Mouse (Mus musculus) kidney, postnatal 0 days (tissue): ENCODE results near the gene Nlrp4f. TPM values are rescaled to one million over a fixed set of nuclear protein-coding genes. Genes with fewer than 3 reads are reported as not detected.
A peak's percentile ranks its signal among the peaks of the same experiment; 100 is the strongest.

ENCODE experiments used
- ATAC-seq: fragments of 200-750 bp; cut with Nextera tagmentation; replicated peaks from 2 replicates; pipeline ENCODE4 v1.8.0; 2017; ENCODE audit warnings: low read depth, moderate number of reproducible peaks, moderate TSS enrichment, moderate library complexity; ENCODE audit not compliant: low FRiP score
- DNase-seq: peaks from one replicate; pipeline ENCODE4 v3.0.0-alpha.2; 2016; ENCODE audit warnings: low spot score
- H3K27ac ChIP-seq: fragments of 300-500 bp; sonication (generic); 2 replicates; pipeline ENCODE4 v1.5.1; 2014; ENCODE audit warnings: mild to moderate bottlenecking
- H3K27me3 ChIP-seq: fragments of 300-500 bp; sonication (generic); 2 replicates; pipeline ENCODE4 v1.6.1; 2014; ENCODE audit warnings: low read length, mixed read lengths; ENCODE audit not compliant: insufficient read depth
- H3K36me3 ChIP-seq: fragments of 300-500 bp; sonication (generic); 2 replicates; pipeline ENCODE4 v1.6.1; 2014; ENCODE audit warnings: low read length, mixed read lengths; ENCODE audit not compliant: insufficient read depth
- H3K4me1 ChIP-seq: fragments of 300-500 bp; sonication (generic); replicated peaks from 2 replicates; pipeline ENCODE4 v1.6.1; 2014; ENCODE audit warnings: antibody characterized with exemption, low read length, mixed read lengths; ENCODE audit not compliant: insufficient read depth
- H3K4me2 ChIP-seq: fragments of 300-500 bp; sonication (generic); 2 replicates; pipeline ENCODE4 v1.6.1; 2014; ENCODE audit warnings: mild to moderate bottlenecking, low read length, moderate library complexity, mixed read lengths
- H3K4me3 ChIP-seq: fragments of 300-500 bp; sonication (generic); replicated peaks from 2 replicates; pipeline ENCODE4 v1.5.1; 2014; ENCODE audit warnings: low read depth, low read length
- H3K9ac ChIP-seq: fragments of 300-500 bp; sonication (generic); 2 replicates; pipeline ENCODE4 v1.6.1; 2014; ENCODE audit warnings: low read depth, low read length
- H3K9me3 ChIP-seq: fragments of 300-500 bp; sonication (generic); replicated peaks from 2 replicates; pipeline ENCODE4 v1.6.1; 2016; ENCODE audit warnings: low read length, inconsistent platforms, mixed read lengths
- CTCF ChIP-seq: IDR thresholded peaks from 2 replicates; pipeline ENCODE4 v1.5.1; 2016; ENCODE audit warnings: antibody characterized with exemption, low read depth, mild to moderate bottlenecking, moderate library complexity
- WGBS: fragments of 180-500 bp; shearing (Covaris S2); extraction: QIAGEN DNeasy Blood & Tissue Kit; methylation state at CpG from one replicate; pipeline ENCODE4 v1.1.7; 2014; 5-methylcytosine and 5-hydroxymethylcytosine counted together
- polyA plus RNA-seq: library from polyadenylated mRNA; unstranded; fragments of >200 nt; fragmentation: Nextera tagmentation; extraction: Ambion mirVana; gene quantifications from 2 replicates; pipeline ENCODE4 v1.2.1, GENCODE M21; 2015

The Nlrp4f gene
- polyA plus RNA-seq, 1 experiment from 2014 or later: not detected

DNA sequence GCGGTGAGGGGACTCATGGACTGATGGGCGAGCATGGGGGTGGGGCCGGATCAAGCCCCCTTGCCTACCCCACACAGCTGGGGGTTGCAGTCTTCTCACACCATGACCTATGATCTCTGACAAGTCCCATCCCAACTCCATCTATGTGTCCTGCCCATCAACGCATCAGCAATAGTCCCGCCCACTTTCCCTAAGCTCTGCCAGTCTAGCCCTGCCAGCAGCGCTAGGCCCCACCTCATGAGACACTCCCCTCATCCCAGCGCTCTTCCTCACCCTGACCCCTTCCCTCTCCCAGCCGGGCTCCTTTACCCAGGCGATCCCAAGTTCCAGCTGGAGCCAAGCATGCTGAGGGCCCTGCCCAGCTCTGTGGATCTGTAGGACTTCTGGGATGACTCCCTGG, 31.4 kb upstream of the Nlrp4f start:
- no peak overlapping the region for H3K4me2 ChIP-seq
- no peak for DNase-seq
- no peak overlapping the region for H3K4me3 ChIP-seq
- H3K36me3 ChIP-seq: no peaks in the 10 kb centered on the region
- no peak overlapping the region for H3K9ac ChIP-seq
- TF ChIP-seq CTCF: no peak
- no peaks in the 10 kb centered on the region for H3K9me3 ChIP-seq
- H3K27me3 ChIP-seq: no peaks in the 10 kb centered on the region
- 70% methylated on average over 9 of the region's 9 CpGs for WGBS
- ATAC-seq: no peak
- no peak overlapping the region for H3K27ac ChIP-seq
- peaks cover 2% of the 10 kb centered on the region; the same call in 1 of the 2 replicates for H3K4me1 ChIP-seq

DNA sequence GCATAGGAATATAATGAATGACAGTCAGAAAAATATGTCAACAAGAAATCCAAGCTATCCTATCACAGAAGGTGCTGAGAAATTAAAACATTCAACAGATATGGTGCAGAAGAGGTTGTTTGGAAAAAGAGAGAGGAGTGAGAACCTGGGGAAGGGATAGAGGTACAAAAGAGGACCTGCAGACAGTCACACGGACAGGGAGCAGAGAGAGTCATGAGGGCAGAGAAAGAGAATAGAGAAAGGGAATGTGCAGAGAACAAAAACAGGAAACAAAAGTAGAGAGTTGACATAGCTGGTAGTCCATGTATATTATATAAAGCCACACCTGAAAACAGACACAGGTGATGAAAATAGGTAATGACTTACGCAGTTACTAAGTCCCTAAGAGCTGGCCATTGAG, 20.9 kb upstream of the Nlrp4f start:
- DNase-seq (no peak), ATAC-seq (no peak)
- Histone ChIP-seq H3K27ac (no peak overlapping the region), H3K4me2 (no peak overlapping the region), H3K4me3 (no peak overlapping the region), H3K9ac (no peak overlapping the region), H3K27me3 (no peaks in the 10 kb centered on the region), H3K4me1 (no peaks in the 10 kb centered on the region), H3K36me3 (no peaks in the 10 kb centered on the region), H3K9me3 (no peaks in the 10 kb centered on the region)
- TF ChIP-seq CTCF: no peak
- 85% methylated on average over 2 of the region's 2 CpGs for WGBS

DNA sequence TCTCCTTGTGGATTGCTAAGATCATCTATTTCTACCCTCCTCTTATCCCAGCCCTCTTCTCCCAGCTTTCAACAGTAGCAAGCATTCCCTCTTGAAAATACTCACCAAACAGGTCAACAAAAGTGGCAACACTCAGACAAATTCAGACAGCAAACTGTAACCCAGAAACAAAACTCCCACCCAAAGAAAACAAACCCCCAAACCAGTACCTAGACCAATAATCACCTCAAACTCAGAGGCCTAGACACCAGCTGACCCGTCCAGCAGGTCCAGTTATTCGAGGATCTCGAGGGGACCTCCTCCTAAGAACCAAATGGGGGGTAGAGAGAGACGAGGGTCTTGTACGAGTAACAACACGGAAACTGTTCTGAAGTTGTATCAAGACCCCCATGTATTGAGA, 20.2 kb upstream of the Nlrp4f start:
- Histone ChIP-seq H3K9me3 (no peaks in the 10 kb centered on the region), H3K4me3 (no peak overlapping the region), H3K9ac (no peak overlapping the region), H3K36me3 (no peaks in the 10 kb centered on the region), H3K4me2 (no peak overlapping the region), H3K27ac (no peak overlapping the region), H3K4me1 (no peaks in the 10 kb centered on the region), H3K27me3 (no peaks in the 10 kb centered on the region)
- DNase-seq: no peak
- 61% methylated on average over 6 of the region's 6 CpGs for WGBS
- ATAC-seq: no peak
- TF ChIP-seq CTCF: no peak

DNA sequence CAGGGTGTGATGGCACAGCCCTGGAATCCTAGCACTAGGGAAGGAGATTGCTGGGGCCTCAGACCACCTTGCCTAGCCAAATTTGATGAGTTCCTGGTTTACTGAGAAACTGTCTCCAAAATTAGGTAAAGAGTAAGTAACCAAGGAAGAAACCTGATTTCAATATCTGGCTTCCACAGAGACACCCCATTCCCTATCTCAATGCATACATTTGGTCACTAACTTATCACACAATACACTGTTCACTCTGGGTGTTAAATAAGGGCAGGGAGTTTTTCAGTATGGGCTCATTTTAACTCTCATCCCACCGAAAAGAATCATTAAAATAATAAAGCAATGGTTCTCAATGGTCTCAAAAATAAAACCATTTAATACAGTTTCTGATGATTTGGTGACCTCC, 5.1 kb downstream of the Nlrp4f start:
- ATAC-seq (no peak), DNase-seq (no peak)
- Histone ChIP-seq H3K4me2 (no peak overlapping the region), H3K9ac (no peak overlapping the region), H3K27ac (no peak overlapping the region), H3K4me3 (no peak overlapping the region), H3K4me1 (no peaks in the 10 kb centered on the region), H3K36me3 (no peaks in the 10 kb centered on the region), H3K9me3 (no peaks in the 10 kb centered on the region), H3K27me3 (no peaks in the 10 kb centered on the region)
- WGBS: 77% methylated on average over 1 of the region's 1 CpGs
- TF ChIP-seq CTCF: no peak

DNA sequence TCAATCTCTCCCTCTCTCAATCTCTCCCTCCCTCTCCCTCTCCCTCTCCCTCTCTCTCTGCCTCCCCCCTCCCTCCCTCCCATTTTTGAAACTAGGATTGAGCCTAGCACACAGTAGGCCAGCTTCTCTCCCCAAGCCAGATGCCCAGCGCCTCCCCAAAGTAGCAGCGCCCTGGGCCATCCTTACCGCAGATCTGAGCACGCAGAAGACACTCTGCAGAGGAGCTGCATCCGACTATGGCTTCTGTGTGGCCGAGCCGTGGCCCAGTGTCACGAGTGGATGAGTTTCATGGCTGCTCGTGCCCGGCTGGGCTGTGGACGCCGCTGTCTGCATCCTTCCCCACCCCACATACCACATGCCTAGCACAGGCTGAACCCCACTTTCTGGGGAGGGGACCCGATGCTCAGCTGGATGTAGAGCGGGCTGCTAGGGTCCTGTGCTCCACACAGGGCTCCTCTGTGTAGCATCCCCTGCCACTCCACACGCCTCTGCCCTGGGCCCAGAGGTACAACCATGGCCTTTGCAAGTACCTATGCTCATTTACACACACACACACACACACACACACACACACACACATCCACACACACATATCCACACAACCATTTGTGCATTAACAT, 29.2 kb downstream of the Nlrp4f start:
- no peak for TF ChIP-seq CTCF
- no peak for DNase-seq
- peak; percentile 10; the same call in 1 of the 2 replicates for ATAC-seq
- Histone ChIP-seq H3K9ac (no peak overlapping the region), H3K27me3 (no peaks in the 10 kb centered on the region), H3K4me3 (no peak overlapping the region), H3K27ac (no peak overlapping the region), H3K36me3 (no peaks in the 10 kb centered on the region), H3K9me3 (no peaks in the 10 kb centered on the region), H3K4me2 (no peak overlapping the region), H3K4me1 (no peaks in the 10 kb centered on the region)
- 54% methylated on average over 15 of the region's 15 CpGs for WGBS

DNA sequence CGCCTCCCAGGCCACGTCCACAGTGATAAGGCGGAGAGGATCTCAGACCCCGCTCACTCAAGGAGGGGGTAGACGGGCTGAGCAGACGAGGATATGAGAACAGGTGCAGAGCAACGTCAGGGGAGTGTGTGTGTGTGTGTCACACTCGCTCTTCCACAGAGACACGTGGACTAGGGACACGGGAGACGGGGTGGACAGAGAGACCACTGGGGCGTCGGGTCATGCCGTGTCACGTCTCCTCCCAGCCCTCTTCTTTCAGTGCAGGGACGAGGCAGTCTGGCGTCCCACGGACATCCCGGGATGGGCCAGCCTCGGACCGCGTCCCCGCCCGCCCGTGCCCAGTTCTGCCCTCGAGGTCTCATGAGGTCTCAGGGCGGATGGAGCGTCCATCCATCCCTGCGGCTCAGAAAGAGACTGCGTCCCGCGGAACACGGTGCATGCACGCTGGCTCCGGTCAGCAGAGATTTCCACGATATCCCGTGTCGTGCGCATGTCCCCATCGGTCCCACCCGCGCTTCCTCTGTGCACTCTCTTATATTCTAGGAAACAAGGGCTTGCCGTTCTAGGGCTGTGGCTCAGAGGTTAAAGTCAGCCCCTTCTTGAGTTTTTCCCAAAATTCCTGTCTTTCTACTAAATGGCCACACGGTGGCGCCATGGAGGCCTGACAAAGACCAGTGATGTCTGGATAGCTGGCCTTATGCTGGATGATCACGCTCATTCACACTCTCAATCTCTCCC, 29.9 kb downstream of the Nlrp4f start:
- 18% methylated on average over 46 of the region's 46 CpGs for WGBS
- Histone ChIP-seq H3K4me3 (no peak overlapping the region), H3K9me3 (no peaks in the 10 kb centered on the region), H3K36me3 (no peaks in the 10 kb centered on the region), H3K27ac (no peak overlapping the region), H3K9ac (no peak overlapping the region), H3K4me2 (peak overlapping the region; percentile 49), H3K27me3 (no peaks in the 10 kb centered on the region), H3K4me1 (no peaks in the 10 kb centered on the region)
- peak; percentile 75 for ATAC-seq
- DNase-seq: peak; percentile 64
- TF ChIP-seq CTCF: peak; percentile 73
